Mouse (Mus musculus): ENCODE results near the gene Arsg.

The Arsg gene

GRCm38 (mm10) chr11:109547652-109548051, 74.5 kb downstream of the Arsg start:
- DNase-seq = no peak

- no peak for DNase-seq
These were observed 76.6 kb downstream of the Arsg start for GRCm38 (mm10) chr11:109549599-109550290.

GRCm38 (mm10) chr11:109553921-109554320, 80.7 kb downstream of the Arsg start:
- no peak for DNase-seq

- no peak for DNase-seq
These were observed 81.3 kb downstream of the Arsg start for GRCm38 (mm10) chr11:109554443-109554842.

GRCm38 (mm10) chr11:109556130-109556529, 83.0 kb downstream of the Arsg start:
- DNase-seq = no peak

- DNase-seq = no peak
These were observed 84.2 kb downstream of the Arsg start for GRCm38 (mm10) chr11:109557419-109557818.

- no peak for DNase-seq
These were observed 86.1 kb downstream of the Arsg start for GRCm38 (mm10) chr11:109559241-109559640.

- peak in 1 of 2 experiments; percentile 39 for DNase-seq
These were observed 87.7 kb downstream of the Arsg start for GRCm38 (mm10) chr11:109560793-109561257.

GRCm38 (mm10) chr11:109561445-109561844, 88.3 kb downstream of the Arsg start:
- DNase-seq = no peak

GRCm38 (mm10) chr11:109563708-109564107, 90.5 kb downstream of the Arsg start:
- no peak for DNase-seq

GRCm38 (mm10) chr11:109564466-109565214, 91.5 kb downstream of the Arsg start:
- DNase-seq = no peak

- no peak for DNase-seq
These were observed 95.9 kb downstream of the Arsg start for GRCm38 (mm10) chr11:109569007-109569618.

- peak in 1 of 2 experiments; percentile 30 for DNase-seq
These were observed 96.6 kb downstream of the Arsg start for GRCm38 (mm10) chr11:109569809-109570208.

- no peak for DNase-seq
These were observed 98.9 kb downstream of the Arsg start for GRCm38 (mm10) chr11:109572051-109572450.

- DNase-seq = no peak
These were observed 101.4 kb downstream of the Arsg start for GRCm38 (mm10) chr11:109574604-109575003.

GRCm38 (mm10) chr11:109575832-109576231, 102.7 kb downstream of the Arsg start:
- DNase-seq = peak in 1 of 2 experiments; percentile 35

GRCm38 (mm10) chr11:109578536-109578935, 105.4 kb downstream of the Arsg start:
- peak; percentile 70 to 71 for DNase-seq

GRCm38 (mm10) chr11:109579999-109580398, 106.8 kb downstream of the Arsg start:
- DNase-seq = peak; percentile 30 to 55

GRCm38 (mm10) chr11:109583986-109584385, 110.8 kb downstream of the Arsg start:
- DNase-seq = no peak

GRCm38 (mm10) chr11:109584843-109585713, 111.9 kb downstream of the Arsg start:
- DNase-seq = peak; percentile 91 to 93

- DNase-seq = no peak
These were observed 113.2 kb downstream of the Arsg start for GRCm38 (mm10) chr11:109586424-109586823.

GRCm38 (mm10) chr11:109587019-109587418, 113.8 kb downstream of the Arsg start:
- DNase-seq = no peak

All from cerebellum, postnatal 14 days (tissue).